Mouse (Mus musculus) C2C12 (cell line): ENCODE measurements around the gene Tmem33.

Experiments used
- CEBPB ChIP-seq: IDR thresholded peaks from one replicate; pipeline ENCODE4 v1.6.1; 2011; ENCODE audit warnings: low read depth, mild to moderate bottlenecking, control low read depth, moderate library complexity
- CTCF ChIP-seq: IDR thresholded peaks from one replicate; pipeline ENCODE4 v1.5.1; 2011; ENCODE audit not compliant: control insufficient read depth, insufficient read depth, insufficient read length
- MAX ChIP-seq: IDR thresholded peaks from one replicate; pipeline ENCODE4 v1.6.1; 2011; ENCODE audit warnings: mild to moderate bottlenecking, control low read depth
- MYOG ChIP-seq: IDR thresholded peaks from one replicate; pipeline ENCODE4 v1.6.1; 2011; ENCODE audit not compliant: control insufficient read depth, insufficient read length; ENCODE audit errors: extremely low read depth

- no peak for TF ChIP-seq CTCF
- TF ChIP-seq MYOG = no peak
- TF ChIP-seq CEBPB = no peak
- no peak for TF ChIP-seq MAX
These were observed 34.7 kb downstream of the Tmem33 start for GRCm38 (mm10) chr5:67295029-67295428.
